Mouse (Mus musculus) intestine, embryonic 16.5 days (tissue): ENCODE measurements around the gene RPS10-NUDT3. TPM values are rescaled to one million over a fixed set of nuclear protein-coding genes. Genes with fewer than 3 reads are reported as not detected.

Experiments used
- ATAC-seq: fragments of 200-750 bp; cut with Nextera tagmentation; 2 replicates; pipeline ENCODE4 v1.8.0; 2017; ENCODE audit warnings: moderate TSS enrichment, moderate library complexity
- H3K27ac ChIP-seq: fragments of 300-500 bp; sonication (generic); 2 replicates; pipeline ENCODE4 v1.5.1; 2014; ENCODE audit warnings: mild to moderate bottlenecking, low read length
- H3K27me3 ChIP-seq: fragments of 300-500 bp; sonication (generic); replicated peaks from 2 replicates; pipeline ENCODE4 v1.6.1; 2014; ENCODE audit warnings: low read length, control low read depth, mixed read lengths; ENCODE audit not compliant: control insufficient read depth, insufficient read depth
- H3K36me3 ChIP-seq: fragments of 300-500 bp; sonication (generic); 2 replicates; pipeline ENCODE4 v1.6.1; 2014; ENCODE audit warnings: low read length, control low read depth; ENCODE audit not compliant: control insufficient read depth, insufficient read depth
- H3K4me1 ChIP-seq: fragments of 300-500 bp; sonication (generic); 2 replicates; pipeline ENCODE4 v1.6.1; 2014; ENCODE audit warnings: low read length, control low read depth, mixed read lengths; ENCODE audit not compliant: control insufficient read depth, insufficient read depth
- H3K4me2 ChIP-seq: fragments of 300-500 bp; sonication (generic); 2 replicates; pipeline ENCODE4 v1.6.1; 2014; ENCODE audit warnings: low read depth, low read length, control low read depth
- H3K4me3 ChIP-seq: fragments of 300-500 bp; sonication (generic); 2 replicates; pipeline ENCODE4 v1.5.1; 2014; ENCODE audit warnings: mild to moderate bottlenecking, low read length
- H3K9ac ChIP-seq: fragments of 300-500 bp; sonication (generic); 2 replicates; pipeline ENCODE4 v1.6.1; 2014; ENCODE audit warnings: low read depth, low read length
- H3K9me3 ChIP-seq: fragments of 300-500 bp; sonication (generic); 2 replicates; pipeline ENCODE4 v1.6.1; 2016; ENCODE audit warnings: low read length, control low read depth; ENCODE audit not compliant: control insufficient read depth
- WGBS: fragments of 180-500 bp; shearing (Covaris S2); extraction: QIAGEN DNeasy Blood & Tissue Kit; methylation state at CpG from one replicate; pipeline ENCODE4 v1.1.7; 2014; 5-methylcytosine and 5-hydroxymethylcytosine counted together
- polyA plus RNA-seq: library from polyadenylated mRNA; unstranded; fragments of >200 nt; fragmentation: Nextera tagmentation; extraction: Ambion mirVana; gene quantifications from 2 replicates; pipeline ENCODE4 v1.2.1, GENCODE M21; 2015

Gene RPS10-NUDT3
- polyA plus RNA-seq, 1 experiment from 2014 or later: not detected

- H3K36me3 ChIP-seq: no peaks in the 10 kb centered on the region
- WGBS: 5% methylated on average over 10 of the region's 10 CpGs
- peak; percentile 38; the same call in 1 of the 2 replicates for ATAC-seq
- H3K9ac ChIP-seq: no peak overlapping the region
- H3K4me2 ChIP-seq: no peak overlapping the region
- H3K27ac ChIP-seq: no peak overlapping the region
- H3K9me3 ChIP-seq: no peaks in the 10 kb centered on the region
- H3K4me3 ChIP-seq: no peak overlapping the region
- no peaks in the 10 kb centered on the region for H3K27me3 ChIP-seq
- no peaks in the 10 kb centered on the region for H3K4me1 ChIP-seq
Measured at GRCm38 (mm10) chr17:27534718-27535117, 100.3 kb downstream of the RPS10-NUDT3 start.

GRCm38 (mm10) chr17:27533354-27533753 lies 101.7 kb downstream of the RPS10-NUDT3 start:
- Histone ChIP-seq H3K9me3 (no peaks in the 10 kb centered on the region), H3K4me1 (no peaks in the 10 kb centered on the region), H3K27me3 (no peaks in the 10 kb centered on the region), H3K9ac (no peak overlapping the region), H3K27ac (no peak overlapping the region), H3K36me3 (no peaks in the 10 kb centered on the region), H3K4me2 (no peak overlapping the region), H3K4me3 (no peak overlapping the region)
- 95% methylated on average over 3 of the region's 3 CpGs for WGBS
- ATAC-seq: no peak

GRCm38 (mm10) chr17:27532095-27532494 lies 102.9 kb downstream of the RPS10-NUDT3 start:
- H3K4me3 ChIP-seq: no peak overlapping the region
- WGBS: 87% methylated on average over 8 of the region's 8 CpGs
- H3K4me2 ChIP-seq: no peak overlapping the region
- H3K27me3 ChIP-seq: no peaks in the 10 kb centered on the region
- no peak overlapping the region for H3K9ac ChIP-seq
- ATAC-seq: no peak
- no peak overlapping the region for H3K27ac ChIP-seq
- H3K9me3 ChIP-seq: no peaks in the 10 kb centered on the region
- no peaks in the 10 kb centered on the region for H3K4me1 ChIP-seq
- no peaks in the 10 kb centered on the region for H3K36me3 ChIP-seq

Other genes with a start within 250 kb of the RPS10-NUDT3 start
- 0.40 and 0.44 TPM in 2 replicates for gene Grm4, start 113.8 kb downstream of the RPS10-NUDT3 start, polyA plus RNA-seq
- gene Hmga1, start 78.7 kb downstream of the RPS10-NUDT3 start, polyA plus RNA-seq: 286 and 319 TPM in 2 replicates
- 39.7 and 46.7 TPM in 2 replicates for gene AI413582, start 69.5 kb downstream of the RPS10-NUDT3 start, polyA plus RNA-seq
- 56.6 and 57.4 TPM in 2 replicates for gene Nudt3, start 11.7 kb downstream of the RPS10-NUDT3 start, polyA plus RNA-seq
- gene Rps10, start 1.4 kb upstream of the RPS10-NUDT3 start, polyA plus RNA-seq: 853 and 934 TPM in 2 replicates
- 2.1 and 2.7 TPM in 2 replicates for gene Pacsin1, start 20.3 kb upstream of the RPS10-NUDT3 start, polyA plus RNA-seq
- gene Spdef, start 93.7 kb upstream of the RPS10-NUDT3 start, polyA plus RNA-seq: 20.0 and 21.9 TPM in 2 replicates
- gene D17Wsu92e, start 185.4 kb upstream of the RPS10-NUDT3 start, polyA plus RNA-seq: 14.7 and 20.8 TPM in 2 replicates
- gene Snrpc, start 202.9 kb upstream of the RPS10-NUDT3 start, polyA plus RNA-seq: 218 and 242 TPM in 2 replicates
- 2.3 and 2.9 TPM in 2 replicates for gene Uhrf1bp1, start 221.2 kb upstream of the RPS10-NUDT3 start, polyA plus RNA-seq